Mouse (Mus musculus) lung, adult 2 months (tissue): ENCODE measurements around the gene Ccr8. TPM values are rescaled to one million over a fixed set of nuclear protein-coding genes. Genes with fewer than 3 reads are reported as not detected.

Source experiments
- DNase-seq: peaks from one replicate; pipeline ENCODE4 v3.0.0; 2022
- H3K4me1 ChIP-seq: fragments of 200-500 bp; 2 replicates; pipeline ENCODE4 v1.6.1; 2011; ENCODE audit warnings: low read length; ENCODE audit not compliant: control insufficient read depth, insufficient read depth
- H3K4me3 ChIP-seq: fragments of 200-500 bp; replicated peaks from 2 replicates; pipeline ENCODE3; 2011; ENCODE audit warnings: low read depth, mild to moderate bottlenecking, control low read depth, low read length; ENCODE audit errors: extremely low read depth
- CTCF ChIP-seq: fragments of 200-500 bp; IDR thresholded peaks from 2 replicates; pipeline ENCODE4 v1.5.1; 2011; ENCODE audit warnings: mild to moderate bottlenecking, low read length, control low read depth; ENCODE audit not compliant: insufficient read depth
- POLR2A ChIP-seq: fragments of 200-500 bp; IDR thresholded peaks from 2 replicates; pipeline ENCODE4 v1.6.1; 2011; ENCODE audit warnings: low read depth, mild to moderate bottlenecking, control low read depth, low read length, borderline replicate concordance; ENCODE audit errors: extremely low read depth
- WGBS: fragments of 180-500 bp; shearing (Covaris S2); methylation state at CpG from one replicate; pipeline ENCODE4 v1.1.7; 2018; 5-methylcytosine and 5-hydroxymethylcytosine counted together
- polyA plus RNA-seq: library from polyadenylated mRNA; depleted of rRNA; stranded (reverse); fragments of >200 nt; gene quantifications from 2 replicates; pipeline ENCODE4 v1.2.3, GENCODE M21; 2012

The Ccr8 gene
- polyA plus RNA-seq, 1 experiment, result 1.5 TPM

DNA sequence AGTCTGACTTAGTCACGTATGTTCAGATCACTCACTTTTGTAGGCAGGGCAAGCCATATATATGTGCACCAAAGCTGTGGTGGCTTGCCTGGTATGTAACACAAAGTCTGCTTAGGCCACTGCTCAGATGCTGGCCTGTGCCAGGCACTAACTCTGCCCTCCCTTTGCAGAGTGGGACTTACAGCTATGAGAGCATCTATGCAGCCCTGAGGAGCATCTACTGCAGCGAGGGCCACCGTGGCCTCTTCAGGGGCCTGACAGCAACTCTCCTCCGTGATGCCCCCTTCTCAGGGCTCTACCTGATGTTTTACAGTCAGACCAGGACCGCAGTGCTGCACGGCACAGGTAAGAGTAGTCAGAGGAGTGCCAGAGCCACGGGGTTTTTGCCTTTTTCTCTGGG lies 28.6 kb downstream of the Ccr8 start:
- WGBS, result 92% methylated on average over 7 of the region's 7 CpGs
- TF ChIP-seq POLR2A, result no peak
- TF ChIP-seq CTCF, result no peak
- DNase-seq, result no peak
- Histone ChIP-seq H3K4me3 (no peak overlapping the region), H3K4me1 (no peaks in the 10 kb centered on the region)

DNA sequence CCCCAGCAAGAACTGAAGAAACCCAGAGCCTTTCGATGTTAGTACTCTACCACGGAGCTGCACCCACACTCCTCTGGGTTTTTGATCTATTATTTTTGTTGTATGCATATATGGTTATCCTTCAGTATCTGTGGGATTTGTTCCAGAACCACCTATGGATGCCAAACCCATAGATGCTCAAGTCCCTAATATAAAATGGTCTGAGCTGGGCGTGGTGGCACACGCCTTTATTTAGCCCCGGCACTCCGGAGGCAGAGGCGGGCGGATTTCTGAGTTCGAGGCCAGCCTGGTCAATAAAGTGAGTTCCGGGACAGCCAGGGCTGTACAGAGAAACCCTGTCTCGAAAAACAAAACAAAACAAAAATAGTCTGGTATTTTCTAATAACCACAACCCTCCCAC lies 35.0 kb downstream of the Ccr8 start:
- DNase-seq, result no peak
- H3K4me3 ChIP-seq, result no peak overlapping the region
- H3K4me1 ChIP-seq, result peaks cover 6% of the 10 kb centered on the region
- no peak for TF ChIP-seq CTCF
- TF ChIP-seq POLR2A, result no peak
- WGBS, result 50% methylated on average over 11 of the region's 11 CpGs

- TF ChIP-seq CTCF (no peak), POLR2A (peak; percentile 95)
- Histone ChIP-seq H3K4me1 (peaks cover 6% of the 10 kb centered on the region), H3K4me3 (peak within 1 kb of the TSS; percentile 84)
- WGBS, result under 1% methylated on average over 71 of the region's 72 CpGs
- DNase-seq, result peak; percentile 91
These were observed 35.8 kb downstream of the Ccr8 start, which contains the start of gene Rpsa for GRCm38 (mm10) chr9:120127538-120128251. Gene Rpsa, plus strand, starts transcription at chr9:120127689.

DNA sequence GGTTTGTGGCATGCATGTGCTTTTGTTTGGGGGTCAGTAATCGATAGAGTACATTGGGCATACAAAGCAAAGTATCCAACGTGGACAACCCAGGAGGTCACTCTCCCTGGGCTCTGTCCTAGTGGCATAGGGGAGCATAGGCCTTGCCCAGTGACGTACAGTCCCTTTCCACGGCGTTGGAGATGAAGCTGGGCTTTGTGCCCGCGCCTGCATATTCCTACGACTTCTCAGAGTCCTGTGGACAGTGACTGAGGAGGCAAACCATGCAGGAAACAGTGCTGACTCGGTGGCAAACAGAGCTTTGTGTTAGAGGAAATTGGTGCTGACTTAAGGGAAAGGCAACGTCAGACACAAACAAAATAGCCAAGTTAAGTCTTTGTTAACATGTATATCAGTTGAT lies 37.4 kb downstream of the Ccr8 start:
- TF ChIP-seq POLR2A (no peak), CTCF (no peak)
- Histone ChIP-seq H3K4me1 (peaks cover 6% of the 10 kb centered on the region), H3K4me3 (no peak overlapping the region)
- no peak for DNase-seq
- WGBS, result 42% methylated on average over 10 of the region's 10 CpGs

GRCm38 (mm10) chr9:120131784-120132288 lies 39.9 kb downstream of the Ccr8 start:
- H3K4me1 ChIP-seq, result peaks cover 6% of the 10 kb centered on the region
- TF ChIP-seq POLR2A (no peak), CTCF (no peak)
- no peak overlapping the region for H3K4me3 ChIP-seq
- 87% methylated on average over 3 of the region's 3 CpGs for WGBS
- DNase-seq, result no peak

DNA sequence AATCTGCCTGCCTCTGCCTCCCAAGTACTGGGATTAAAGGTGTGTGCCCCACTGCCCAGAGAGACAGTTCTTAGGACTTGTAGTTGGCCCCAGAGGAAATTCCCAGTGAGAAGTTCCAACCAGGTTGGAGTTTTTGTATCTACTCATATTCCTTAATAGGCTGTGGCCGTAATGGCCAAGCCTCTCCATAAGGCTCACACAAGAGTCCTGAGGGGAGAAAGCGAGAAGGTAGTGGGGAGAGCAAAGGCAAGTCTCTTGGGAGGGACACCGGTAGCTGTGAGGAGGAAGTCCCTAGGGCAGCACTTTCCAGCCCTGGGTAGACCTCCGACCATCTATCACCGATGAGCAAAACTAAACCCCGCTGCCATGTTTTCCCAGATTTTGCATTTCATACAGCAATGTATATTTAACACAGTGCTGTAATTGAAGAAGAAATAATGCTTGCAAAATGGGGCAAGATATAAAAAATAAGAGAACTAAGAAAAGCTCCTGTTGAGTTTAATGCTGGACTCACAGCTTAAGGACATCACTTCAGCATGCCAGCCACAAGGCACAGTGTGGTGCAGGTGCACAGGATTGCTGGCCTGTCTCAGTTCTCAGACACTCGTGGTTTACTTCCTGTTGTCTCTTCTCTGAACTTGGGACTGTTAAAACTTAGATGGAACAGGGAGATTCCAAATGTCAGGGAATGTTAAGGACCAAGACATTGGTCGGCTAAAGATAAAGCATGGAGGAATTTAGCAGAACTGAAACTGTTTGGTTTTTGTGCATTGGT lies 41.3 kb downstream of the Ccr8 start:
- TF ChIP-seq POLR2A (no peak), CTCF (no peak)
- Histone ChIP-seq H3K4me3 (no peak overlapping the region), H3K4me1 (peaks cover 6% of the 10 kb centered on the region)
- 36% methylated on average over 8 of the region's 8 CpGs for WGBS
- no peak for DNase-seq

DNA sequence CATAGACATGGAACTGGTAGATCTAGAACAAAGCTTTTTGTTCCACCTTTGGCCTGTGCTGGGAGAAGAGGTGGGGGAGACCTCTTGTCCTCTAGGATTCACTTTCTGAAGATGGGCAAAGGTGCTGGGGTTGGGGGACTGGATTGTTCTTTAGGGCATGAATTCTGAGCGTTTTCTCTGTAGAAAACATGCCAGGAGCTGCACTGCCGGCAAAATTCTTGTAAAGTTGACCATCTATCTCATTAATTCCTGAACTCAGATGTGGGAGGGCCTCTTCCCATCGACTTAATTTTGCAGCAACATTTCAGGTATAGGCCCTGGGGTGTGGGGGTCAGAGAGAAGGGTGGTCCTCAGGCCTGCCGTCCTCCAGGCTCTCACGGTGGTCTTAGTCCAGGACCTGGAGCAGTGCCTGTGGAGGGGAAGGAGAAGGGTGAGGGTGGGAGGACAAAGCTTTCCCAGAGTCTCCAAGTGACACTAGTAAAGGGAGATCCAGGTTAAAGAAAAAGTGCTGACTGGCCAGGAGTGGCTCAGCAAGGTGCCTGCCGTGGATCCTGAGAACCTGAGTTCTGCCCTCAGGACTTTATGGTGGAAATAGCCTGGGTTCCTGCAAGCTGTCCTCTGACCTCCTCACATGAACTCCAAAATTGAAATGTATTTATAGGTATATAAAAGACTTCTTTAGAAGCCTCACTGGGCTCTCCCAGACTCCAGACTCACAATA lies 42.0 kb downstream of the Ccr8 start:
- no peak overlapping the region for H3K4me3 ChIP-seq
- 54% methylated on average over 6 of the region's 6 CpGs for WGBS
- no peak for DNase-seq
- H3K4me1 ChIP-seq, result peaks cover under 1% of the 10 kb centered on the region
- TF ChIP-seq POLR2A, result no peak

- TF ChIP-seq CTCF, result no peak
- no peak for TF ChIP-seq POLR2A
- 75% methylated on average over 13 of the region's 13 CpGs for WGBS
- no peak overlapping the region for H3K4me3 ChIP-seq
- H3K4me1 ChIP-seq, result no peaks in the 10 kb centered on the region
- no peak for DNase-seq
These were observed 42.7 kb downstream of the Ccr8 start for GRCm38 (mm10) chr9:120134529-120135160.

GRCm38 (mm10) chr9:120135454-120135853 lies 43.5 kb downstream of the Ccr8 start:
- no peak for DNase-seq
- H3K4me3 ChIP-seq, result no peak overlapping the region
- no peaks in the 10 kb centered on the region for H3K4me1 ChIP-seq
- WGBS, result 94% methylated on average over 11 of the region's 11 CpGs
- no peak for TF ChIP-seq POLR2A
- no peak for TF ChIP-seq CTCF

- no peak for TF ChIP-seq POLR2A
- peak; percentile 72 for TF ChIP-seq CTCF
- Histone ChIP-seq H3K4me1 (no peaks in the 10 kb centered on the region), H3K4me3 (no peak overlapping the region)
- DNase-seq, result peak; percentile 66
- 4% methylated on average over 4 of the region's 4 CpGs for WGBS
These were observed 48.7 kb downstream of the Ccr8 start for GRCm38 (mm10) chr9:120140652-120141051.
